Mouse (Mus musculus) cortical plate, adult 2 months (tissue): ENCODE results near the gene Aldh3b3. TPM values are rescaled to one million over a fixed set of nuclear protein-coding genes. Genes with fewer than 3 reads are reported as not detected.

ENCODE experiments used
- H3K27ac ChIP-seq: fragments of 200-500 bp; 2 replicates; pipeline ENCODE4 v1.5.1; 2012; ENCODE audit warnings: low read length, control low read depth, inconsistent platforms; ENCODE audit not compliant: insufficient read depth
- H3K4me1 ChIP-seq: fragments of 200-500 bp; 2 replicates; pipeline ENCODE4 v1.6.1; 2011; ENCODE audit warnings: low read length; ENCODE audit not compliant: control insufficient read depth, insufficient read depth
- H3K4me3 ChIP-seq: fragments of 200-500 bp; 2 replicates; pipeline ENCODE4 v1.5.1; 2011; ENCODE audit warnings: mild to moderate bottlenecking, low read length, control low read depth; ENCODE audit not compliant: insufficient read depth
- CTCF ChIP-seq: fragments of 200-500 bp; IDR thresholded peaks from 2 replicates; pipeline ENCODE4 v1.5.1; 2011; ENCODE audit warnings: mild to moderate bottlenecking, control low read depth, low read length; ENCODE audit not compliant: insufficient read depth; ENCODE audit errors: extremely low read depth
- POLR2A ChIP-seq: fragments of 200-500 bp; IDR thresholded peaks from 2 replicates; pipeline ENCODE4 v1.6.1; 2011; ENCODE audit warnings: mild to moderate bottlenecking, low read length, control low read depth; ENCODE audit not compliant: insufficient read depth; ENCODE audit errors: extremely low read depth
- polyA plus RNA-seq: library from polyadenylated mRNA; depleted of rRNA; stranded (reverse); fragments of >200 nt; gene quantifications from 2 replicates; pipeline ENCODE4 v1.2.3, GENCODE M21; 2012

Gene Aldh3b3
- polyA plus RNA-seq, 1 experiment, result not detected

- TF ChIP-seq POLR2A, result peak; percentile 75; the same call in 1 of the 2 replicates
- TF ChIP-seq CTCF, result peak; percentile 75
- peak within 1 kb of the TSS; percentile 88 for H3K27ac ChIP-seq
- H3K4me3 ChIP-seq, result peak within 1 kb of the TSS; percentile 51
Measured at GRCm38 (mm10) chr19:4000119-4000900, 41.9 kb downstream of the Aldh3b3 start, which contains the start of the genes Nudt8 and Gm49405. TSS of gene Nudt8 (plus strand) at chr19:4000580. TSS of gene Gm49405 (plus strand) at chr19:4000626.

GRCm38 (mm10) chr19:4000949-4001525 lies 42.6 kb downstream of the Aldh3b3 start:
- Histone ChIP-seq H3K4me1 (no peaks in the 10 kb centered on the region), H3K4me3 (peak overlapping the region; percentile 51), H3K27ac (no peak overlapping the region)
- no peak for TF ChIP-seq CTCF
- TF ChIP-seq POLR2A, result no peak

More at GRCm38 (mm10) chr19:4000119-4000900, 41.9 kb downstream of the Aldh3b3 start, which contains the start of the genes Nudt8 and Gm49405:
- no peaks in the 10 kb centered on the region for H3K4me1 ChIP-seq

- H3K4me3 ChIP-seq, result no peak overlapping the region
- TF ChIP-seq CTCF (no peak), POLR2A (no peak)
- no peak overlapping the region for H3K27ac ChIP-seq
- no peaks in the 10 kb centered on the region for H3K4me1 ChIP-seq
Measured at GRCm38 (mm10) chr19:4001752-4002151, 43.3 kb downstream of the Aldh3b3 start.

- TF ChIP-seq POLR2A (no peak), CTCF (no peak)
- no peak within 1 kb of the TSS for H3K27ac ChIP-seq
- H3K4me1 ChIP-seq, result no peaks in the 10 kb centered on the region
- no peak within 1 kb of the TSS for H3K4me3 ChIP-seq
Measured at GRCm38 (mm10) chr19:4003112-4003511, 44.7 kb downstream of the Aldh3b3 start, which contains the start of gene Doc2g. TSS of gene Doc2g (plus strand) at chr19:4003313.

- Histone ChIP-seq H3K27ac (no peak overlapping the region), H3K4me1 (no peaks in the 10 kb centered on the region), H3K4me3 (no peak overlapping the region)
- TF ChIP-seq CTCF, result no peak
- TF ChIP-seq POLR2A, result no peak
Measured at GRCm38 (mm10) chr19:4003641-4004040, 45.2 kb downstream of the Aldh3b3 start.

- Histone ChIP-seq H3K4me1 (no peaks in the 10 kb centered on the region), H3K27ac (no peak overlapping the region), H3K4me3 (no peak overlapping the region)
- TF ChIP-seq CTCF, result no peak
- no peak for TF ChIP-seq POLR2A
Measured at GRCm38 (mm10) chr19:4004331-4004730, 45.9 kb downstream of the Aldh3b3 start.

GRCm38 (mm10) chr19:4005091-4005490 lies 46.6 kb downstream of the Aldh3b3 start:
- H3K4me3 ChIP-seq, result no peak overlapping the region
- no peaks in the 10 kb centered on the region for H3K4me1 ChIP-seq
- no peak overlapping the region for H3K27ac ChIP-seq
- no peak for TF ChIP-seq CTCF
- TF ChIP-seq POLR2A, result no peak

GRCm38 (mm10) chr19:4005971-4006370 lies 47.5 kb downstream of the Aldh3b3 start:
- TF ChIP-seq POLR2A, result no peak
- TF ChIP-seq CTCF, result no peak
- Histone ChIP-seq H3K4me3 (no peak overlapping the region), H3K4me1 (no peaks in the 10 kb centered on the region), H3K27ac (no peak overlapping the region)

GRCm38 (mm10) chr19:4011086-4011485 lies 52.6 kb downstream of the Aldh3b3 start:
- no peak for TF ChIP-seq CTCF
- TF ChIP-seq POLR2A, result no peak
- Histone ChIP-seq H3K27ac (no peak overlapping the region), H3K4me3 (no peak overlapping the region), H3K4me1 (peaks cover 4% of the 10 kb centered on the region; the same call in 1 of the 2 replicates)
